Mouse (Mus musculus) spleen, postnatal 4 days (tissue): ENCODE measurements at regions not wholly inside any gene's neighbourhood (a gene's known extent, or its start where the extent isn't known, plus 50 kb on each side); places are given as distances from the start of the nearest gene placed in this dataset.

ENCODE experiments used
- DNase-seq, 2 experiments: peaks; one replicate each; pipeline ENCODE4 v3.0.0; 2022; ENCODE audit warnings: low spot score in 2 of 2

- no peak for DNase-seq
Observed at GRCm38 (mm10) chr5:64498431-64498830, 304.8 kb upstream of the Klf3 start.

GRCm38 (mm10) chr5:64499131-64499530 is 304.1 kb upstream of the Klf3 start:
- DNase-seq = no peak

- DNase-seq = peak in 1 of 2 experiments; percentile 36
Observed at GRCm38 (mm10) chr5:64500413-64500812, 302.8 kb upstream of the Klf3 start.

- DNase-seq = no peak
Observed at GRCm38 (mm10) chr5:64500866-64501265, 302.3 kb upstream of the Klf3 start.

GRCm38 (mm10) chr5:64501746-64502145 is 301.4 kb upstream of the Klf3 start:
- DNase-seq = no peak

GRCm38 (mm10) chr5:64503514-64503913 is 299.7 kb upstream of the Klf3 start:
- no peak for DNase-seq

GRCm38 (mm10) chr5:64504507-64504906 is 298.7 kb upstream of the Klf3 start:
- no peak for DNase-seq

GRCm38 (mm10) chr5:64505227-64505834 is 297.9 kb upstream of the Klf3 start:
- peak; percentile 86 to 92 for DNase-seq

GRCm38 (mm10) chr5:64505835-64506600 is 297.2 kb upstream of the Klf3 start:
- DNase-seq = peak; percentile 91 to 99

- no peak for DNase-seq
Observed at GRCm38 (mm10) chr5:64508565-64508964, 294.6 kb upstream of the Klf3 start.

GRCm38 (mm10) chr5:64513155-64513945 is 289.8 kb upstream of the Klf3 start:
- DNase-seq = no peak

- no peak for DNase-seq
Observed at GRCm38 (mm10) chr5:64516115-64516665, 287.0 kb upstream of the Klf3 start.

GRCm38 (mm10) chr5:64517241-64517640 is 285.9 kb upstream of the Klf3 start:
- no peak for DNase-seq

GRCm38 (mm10) chr5:64517835-64518234 is 285.4 kb upstream of the Klf3 start:
- DNase-seq = no peak

- no peak for DNase-seq
Observed at GRCm38 (mm10) chr5:64519036-64519435, 284.2 kb upstream of the Klf3 start.

- no peak for DNase-seq
Observed at GRCm38 (mm10) chr5:64519731-64520130, 283.5 kb upstream of the Klf3 start.

- no peak for DNase-seq
Observed at GRCm38 (mm10) chr5:64521401-64521800, 281.8 kb upstream of the Klf3 start.

GRCm38 (mm10) chr5:64521969-64522368 is 281.2 kb upstream of the Klf3 start:
- no peak for DNase-seq

- DNase-seq = no peak
Observed at GRCm38 (mm10) chr5:64526521-64526920, 276.7 kb upstream of the Klf3 start.

GRCm38 (mm10) chr5:64527962-64528361 is 275.2 kb upstream of the Klf3 start:
- no peak for DNase-seq

- DNase-seq = no peak
Observed at GRCm38 (mm10) chr5:64534371-64534770, 268.8 kb upstream of the Klf3 start.

- DNase-seq = no peak
Observed at GRCm38 (mm10) chr5:64534947-64535346, 268.2 kb upstream of the Klf3 start.
